Mouse (Mus musculus): ENCODE measurements around the gene Rgs6.

- TF ChIP-seq CTCF (IDR thresholded peaks at IDR 0.05; ENCODE audit: low read depth, low read length) (no peak), POLR2A (IDR thresholded peaks at IDR 0.05; ENCODE audit: extremely low read depth, insufficient read depth, low read length) (no peak)
Measured at GRCm38 (mm10) chr12:83110711-83111110, 522.6 kb downstream of the Rgs6 start.
